8 mouse cellular contexts compared by ENCODE assay signal in the genomic region with DNA sequence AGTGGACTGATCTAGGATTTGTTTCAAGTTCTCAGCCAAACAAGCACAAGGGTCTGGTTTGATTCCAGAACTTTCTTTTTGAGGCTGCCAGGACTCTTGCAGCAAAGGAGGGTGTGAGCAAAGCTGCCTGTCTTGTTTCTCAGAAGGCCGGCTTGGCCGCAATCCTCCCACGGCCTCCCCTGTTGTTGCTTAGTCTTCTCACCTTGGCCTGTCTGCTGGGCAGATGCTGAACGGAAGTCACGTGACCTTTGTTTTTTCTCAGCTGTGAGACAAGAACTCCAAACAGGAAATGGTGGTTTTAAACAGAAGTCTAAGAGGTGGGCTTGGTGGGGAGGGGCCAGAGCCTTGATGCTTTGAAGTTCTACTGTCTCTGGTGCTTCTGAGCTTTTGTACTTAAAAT.
DNase-seq lines count a peak whose midpoint lies in the region; ATAC-seq and TF ChIP-seq lines count a peak whose summit lies in the region.

No protein-coding gene starts in this region.

- H3K36me3 ChIP-seq in intestine, embryonic 15.5 days: no peaks in the 10 kb centered on the region
- no peaks in the 10 kb centered on the region for H3K36me3 ChIP-seq in intestine, postnatal 0 days (ENCODE audit: control insufficient read depth, insufficient read depth)
- H3K36me3 ChIP-seq in heart, embryonic 13.5 days: no peaks in the 10 kb centered on the region
- no peaks in the 10 kb centered on the region for H3K36me3 ChIP-seq in liver, postnatal 0 days (replicated peaks; ENCODE audit: insufficient read depth, low read length)

- 33% methylated on average over 5 of the region's 5 CpGs for WGBS in intestine, embryonic 15.5 days
- WGBS in intestine, postnatal 0 days: 52% methylated on average over 5 of the region's 5 CpGs
- 35% methylated on average over 5 of the region's 5 CpGs for WGBS in heart, embryonic 13.5 days
- 22% methylated on average over 5 of the region's 5 CpGs for WGBS in liver, postnatal 0 days (ENCODE audit: insufficient replicate concordance)

- H3K27me3 ChIP-seq in intestine, embryonic 15.5 days (replicated peaks): no peaks in the 10 kb centered on the region
- no peaks in the 10 kb centered on the region for H3K27me3 ChIP-seq in intestine, postnatal 0 days (replicated peaks; ENCODE audit: control insufficient read depth, insufficient read depth, low read length)
- no peaks in the 10 kb centered on the region for H3K27me3 ChIP-seq in heart, embryonic 13.5 days (replicated peaks)
- no peaks in the 10 kb centered on the region for H3K27me3 ChIP-seq in liver, postnatal 0 days (ENCODE audit: insufficient read depth, low read length)

- no peaks in the 10 kb centered on the region for H3K9me3 ChIP-seq in intestine, embryonic 15.5 days
- H3K9me3 ChIP-seq in intestine, postnatal 0 days (ENCODE audit: control insufficient read depth): peaks cover 8% of the 10 kb centered on the region
- 0 out of 2 replicates have a peak, but pooled peaks cover 10% of the 10 kb centered on the region for H3K9me3 ChIP-seq in heart, embryonic 13.5 days
- peaks cover 6% of the 10 kb centered on the region for H3K9me3 ChIP-seq in liver, postnatal 0 days (ENCODE audit: low read length)

- ATAC-seq in intestine, embryonic 15.5 days: 0 out of 2 replicates have a peak, but pooled peaks have one; percentile 36
- no peak for ATAC-seq in intestine, postnatal 0 days
- peak; percentile 74 for ATAC-seq in activated CD4-positive, CD25-positive, alpha-beta regulatory T cell, adult 4 months
- no peak for ATAC-seq in heart, embryonic 13.5 days (ENCODE audit: extremely low read depth, insufficient number of reproducible peaks, low FRiP score, low TSS enrichment)
- peak; percentile 51; the same call in 1 of the 2 replicates for ATAC-seq in liver, postnatal 0 days

- H3K4me1 ChIP-seq in intestine, embryonic 15.5 days (replicated peaks): peaks cover 3% of the 10 kb centered on the region; the same call in 1 of the 2 replicates
- no peaks in the 10 kb centered on the region for H3K4me1 ChIP-seq in intestine, postnatal 0 days (replicated peaks; ENCODE audit: control insufficient read depth, insufficient read depth, low read length)
- H3K4me1 ChIP-seq in heart, embryonic 13.5 days: peaks cover 11% of the 10 kb centered on the region; the same call in 1 of the 2 replicates
- H3K4me1 ChIP-seq in liver, postnatal 0 days (ENCODE audit: insufficient read depth): peaks cover 7% of the 10 kb centered on the region; the same call in 1 of the 2 replicates

- no peak overlapping the region for H3K4me2 ChIP-seq in intestine, embryonic 15.5 days (replicated peaks)
- H3K4me2 ChIP-seq in intestine, postnatal 0 days (replicated peaks; ENCODE audit: low read depth): no peak overlapping the region
- H3K4me2 ChIP-seq in heart, embryonic 13.5 days: no peak overlapping the region
- H3K4me2 ChIP-seq in liver, postnatal 0 days (ENCODE audit: low read depth, low read length): no peak overlapping the region

- DNase-seq in liver, postnatal 0 days: peak; percentile 41
- DNase-seq in spleen, adult 18-20 months: peak; percentile 61 to 70
- no peak for DNase-seq in retina, embryonic 14.5 days (ENCODE audit: low spot score)
- DNase-seq in layer of hippocampus, postnatal 25 days (ENCODE audit: extremely low spot score in 1 of 2, low spot score in 1 of 2): no peak

- no peak overlapping the region for H3K9ac ChIP-seq in intestine, embryonic 15.5 days
- no peak overlapping the region for H3K9ac ChIP-seq in intestine, postnatal 0 days (ENCODE audit: low read depth, low read length)
- H3K9ac ChIP-seq in heart, embryonic 13.5 days: no peak overlapping the region
- no peak overlapping the region for H3K9ac ChIP-seq in liver, postnatal 0 days (replicated peaks)

- no peak overlapping the region for H3K27ac ChIP-seq in intestine, embryonic 15.5 days
- H3K27ac ChIP-seq in intestine, postnatal 0 days (ENCODE audit: low read depth, low read length): no peak overlapping the region
- peak overlapping the region; percentile 8; the same call in 1 of the 2 replicates for H3K27ac ChIP-seq in heart, embryonic 13.5 days (replicated peaks)
- H3K27ac ChIP-seq in liver, postnatal 0 days (ENCODE audit: low read depth): peak overlapping the region; percentile 17; the same call in 1 of the 2 replicates

- H3K4me3 ChIP-seq in intestine, embryonic 15.5 days (replicated peaks): no peak overlapping the region
- no peak overlapping the region for H3K4me3 ChIP-seq in intestine, postnatal 0 days (ENCODE audit: low read depth, low read length)
- no peak overlapping the region for H3K4me3 ChIP-seq in heart, embryonic 13.5 days
- H3K4me3 ChIP-seq in liver, postnatal 0 days (ENCODE audit: low read depth, low read length): no peak overlapping the region

- 0 out of 2 replicates have a peak, but pooled peaks have one; percentile 8 for TF ChIP-seq EP300 in liver, postnatal 0 days (IDR thresholded peaks at IDR 0.05; ENCODE audit: low read depth)

- TF ChIP-seq CTCF in intestine, postnatal 0 days (IDR thresholded peaks at IDR 0.05; ENCODE audit: low read depth): no peak
- TF ChIP-seq CTCF in liver, postnatal 0 days (IDR thresholded peaks at IDR 0.05; ENCODE audit: low read depth): no peak

Comparison
In these comparisons a context has a peak if more than half of its experiments do, and no peak if none do; other contexts are left out.
1. ATAC-seq: peak in intestine, embryonic 15.5 days (single experiment), activated CD4-positive, CD25-positive, alpha-beta regulatory T cell, adult 4 months (single experiment) and liver, postnatal 0 days (single experiment); none in intestine, postnatal 0 days (single experiment) and heart, embryonic 13.5 days (single experiment).
2. H3K27ac ChIP-seq: peak in heart, embryonic 13.5 days (single experiment) and liver, postnatal 0 days (single experiment); none in intestine, embryonic 15.5 days (single experiment) and intestine, postnatal 0 days (single experiment).
3. DNase-seq: peak in liver, postnatal 0 days (single experiment) and spleen, adult 18-20 months (2 of 2); none in retina, embryonic 14.5 days (single experiment) and layer of hippocampus, postnatal 25 days (0 of 2).